Mouse (Mus musculus): ENCODE measurements at regions not wholly inside any gene's neighbourhood (a gene's known extent, or its start where the extent isn't known, plus 50 kb on each side); places are given as distances from the start of the nearest gene placed in this dataset.

- Histone ChIP-seq H3K4me3 (replicated peaks) (no peak overlapping the region), H3K36me3 (no peaks in the 10 kb centered on the region), H3K4me1 (replicated peaks) (no peaks in the 10 kb centered on the region), H3K27ac (no peak overlapping the region), H3K27me3 (no peaks in the 10 kb centered on the region), H3K9me3 (no peaks in the 10 kb centered on the region; the same call in 1 of the 2 replicates), H3K4me2 (replicated peaks) (no peak overlapping the region), H3K9ac (replicated peaks) (no peak overlapping the region)
- ATAC-seq, result no peak
- 82% methylated on average over 4 of the region's 4 CpGs for WGBS
These were observed 156.1 kb upstream of the Nrp1 start for GRCm38 (mm10) chr8:128202158-128202886.

GRCm38 (mm10) chr8:128204803-128205202, 153.6 kb upstream of the Nrp1 start:
- no peaks in the 10 kb centered on the region for H3K9me3 ChIP-seq
- no peak overlapping the region for H3K9ac ChIP-seq (replicated peaks)
- H3K4me2 ChIP-seq (replicated peaks), result no peak overlapping the region
- no peaks in the 10 kb centered on the region for H3K27me3 ChIP-seq
- no peak overlapping the region for H3K4me3 ChIP-seq (replicated peaks)
- no peak for ATAC-seq
- H3K36me3 ChIP-seq, result no peaks in the 10 kb centered on the region
- WGBS, result 84% methylated on average over 3 of the region's 3 CpGs
- no peaks in the 10 kb centered on the region for H3K4me1 ChIP-seq (replicated peaks)
- no peak overlapping the region for H3K27ac ChIP-seq

- ATAC-seq, result no peak
- Histone ChIP-seq H3K4me3 (replicated peaks) (no peak overlapping the region), H3K36me3 (no peaks in the 10 kb centered on the region), H3K9me3 (no peaks in the 10 kb centered on the region), H3K4me1 (replicated peaks) (no peaks in the 10 kb centered on the region), H3K4me2 (replicated peaks) (no peak overlapping the region), H3K27me3 (no peaks in the 10 kb centered on the region), H3K9ac (replicated peaks) (no peak overlapping the region), H3K27ac (no peak overlapping the region)
These were observed 151.3 kb upstream of the Nrp1 start for GRCm38 (mm10) chr8:128207138-128207537.

GRCm38 (mm10) chr8:128210761-128211160, 147.6 kb upstream of the Nrp1 start:
- no peaks in the 10 kb centered on the region for H3K4me1 ChIP-seq (replicated peaks)
- H3K36me3 ChIP-seq, result no peaks in the 10 kb centered on the region
- no peak overlapping the region for H3K4me3 ChIP-seq (replicated peaks)
- ATAC-seq, result no peak
- H3K27ac ChIP-seq, result no peak overlapping the region
- 92% methylated on average over 5 of the region's 5 CpGs for WGBS
- no peak overlapping the region for H3K9ac ChIP-seq (replicated peaks)
- no peaks in the 10 kb centered on the region for H3K9me3 ChIP-seq
- H3K4me2 ChIP-seq (replicated peaks), result no peak overlapping the region
- H3K27me3 ChIP-seq, result no peaks in the 10 kb centered on the region

- Histone ChIP-seq H3K4me1 (replicated peaks) (no peaks in the 10 kb centered on the region), H3K27me3 (no peaks in the 10 kb centered on the region), H3K9me3 (no peaks in the 10 kb centered on the region), H3K9ac (replicated peaks) (no peak overlapping the region), H3K27ac (no peak overlapping the region), H3K4me2 (replicated peaks) (no peak overlapping the region), H3K36me3 (no peaks in the 10 kb centered on the region), H3K4me3 (replicated peaks) (no peak overlapping the region)
- 76% methylated on average over 3 of the region's 3 CpGs for whole genome bisulfite sequencing
- ATAC-seq, result no peak
These were observed 146.2 kb upstream of the Nrp1 start for GRCm38 (mm10) chr8:128212223-128212622.

GRCm38 (mm10) chr8:128214256-128214655, 144.1 kb upstream of the Nrp1 start:
- Histone ChIP-seq H3K4me2 (replicated peaks) (no peak overlapping the region), H3K27me3 (no peaks in the 10 kb centered on the region), H3K4me3 (replicated peaks) (no peak overlapping the region), H3K9me3 (no peaks in the 10 kb centered on the region), H3K9ac (replicated peaks) (no peak overlapping the region), H3K4me1 (replicated peaks) (no peaks in the 10 kb centered on the region), H3K27ac (no peak overlapping the region), H3K36me3 (no peaks in the 10 kb centered on the region)
- 83% methylated on average over 2 of the region's 2 CpGs for WGBS
- no peak for ATAC-seq

- WGBS, result 84% methylated on average over 2 of the region's 2 CpGs
These were observed 139.5 kb upstream of the Nrp1 start for GRCm38 (mm10) chr8:128218886-128219285.

GRCm38 (mm10) chr8:128219539-128219938, 138.9 kb upstream of the Nrp1 start:
- H3K9me3 ChIP-seq, result no peaks in the 10 kb centered on the region
- no peak overlapping the region for H3K9ac ChIP-seq (replicated peaks)
- no peaks in the 10 kb centered on the region for H3K4me1 ChIP-seq (replicated peaks)
- no peaks in the 10 kb centered on the region for H3K36me3 ChIP-seq
- ATAC-seq, result no peak
- no peak overlapping the region for H3K27ac ChIP-seq
- no peaks in the 10 kb centered on the region for H3K27me3 ChIP-seq
- H3K4me3 ChIP-seq (replicated peaks), result no peak overlapping the region
- H3K4me2 ChIP-seq (replicated peaks), result no peak overlapping the region

More at GRCm38 (mm10) chr8:128218886-128219285, 139.5 kb upstream of the Nrp1 start:
- Histone ChIP-seq H3K4me2 (replicated peaks) (no peak overlapping the region), H3K4me1 (replicated peaks) (no peaks in the 10 kb centered on the region), H3K36me3 (no peaks in the 10 kb centered on the region), H3K9me3 (no peaks in the 10 kb centered on the region), H3K4me3 (replicated peaks) (no peak overlapping the region), H3K9ac (replicated peaks) (no peak overlapping the region), H3K27me3 (no peaks in the 10 kb centered on the region), H3K27ac (no peak overlapping the region)
- ATAC-seq, result no peak

GRCm38 (mm10) chr8:128223092-128223491, 135.3 kb upstream of the Nrp1 start:
- H3K27ac ChIP-seq, result no peak overlapping the region
- H3K4me3 ChIP-seq (replicated peaks), result no peak overlapping the region
- no peaks in the 10 kb centered on the region for H3K27me3 ChIP-seq
- WGBS, result 93% methylated on average over 1 of the region's 1 CpGs
- no peaks in the 10 kb centered on the region for H3K4me1 ChIP-seq (replicated peaks)
- no peak for ATAC-seq
- no peak overlapping the region for H3K4me2 ChIP-seq (replicated peaks)
- H3K9me3 ChIP-seq, result no peaks in the 10 kb centered on the region
- no peaks in the 10 kb centered on the region for H3K36me3 ChIP-seq
- no peak overlapping the region for H3K9ac ChIP-seq (replicated peaks)

- no peaks in the 10 kb centered on the region for H3K36me3 ChIP-seq
- H3K4me2 ChIP-seq (replicated peaks), result no peak overlapping the region
- no peaks in the 10 kb centered on the region for H3K27me3 ChIP-seq
- no peaks in the 10 kb centered on the region for H3K4me1 ChIP-seq (replicated peaks)
- no peaks in the 10 kb centered on the region for H3K9me3 ChIP-seq
- H3K9ac ChIP-seq (replicated peaks), result no peak overlapping the region
- H3K4me3 ChIP-seq (replicated peaks), result no peak overlapping the region
- no peak overlapping the region for H3K27ac ChIP-seq
- ATAC-seq, result no peak
These were observed 134.9 kb upstream of the Nrp1 start for GRCm38 (mm10) chr8:128223522-128223921.

- Histone ChIP-seq H3K27me3 (no peaks in the 10 kb centered on the region), H3K9ac (replicated peaks) (no peak overlapping the region), H3K36me3 (no peaks in the 10 kb centered on the region), H3K4me2 (replicated peaks) (no peak overlapping the region), H3K27ac (no peak overlapping the region), H3K4me3 (replicated peaks) (no peak overlapping the region), H3K4me1 (replicated peaks) (no peaks in the 10 kb centered on the region), H3K9me3 (no peaks in the 10 kb centered on the region)
- 92% methylated on average over 2 of the region's 2 CpGs for WGBS
- no peak for ATAC-seq
These were observed 133.3 kb upstream of the Nrp1 start for GRCm38 (mm10) chr8:128225123-128225522.

GRCm38 (mm10) chr8:128235071-128235470, 123.3 kb upstream of the Nrp1 start:
- H3K27me3 ChIP-seq, result no peaks in the 10 kb centered on the region
- no peak overlapping the region for H3K27ac ChIP-seq
- H3K4me3 ChIP-seq (replicated peaks), result no peak overlapping the region
- no peaks in the 10 kb centered on the region for H3K36me3 ChIP-seq
- no peak overlapping the region for H3K4me2 ChIP-seq (replicated peaks)
- 89% methylated on average over 11 of the region's 11 CpGs for WGBS
- H3K9me3 ChIP-seq, result no peaks in the 10 kb centered on the region
- H3K9ac ChIP-seq (replicated peaks), result no peak overlapping the region
- no peak for ATAC-seq
- H3K4me1 ChIP-seq (replicated peaks), result no peaks in the 10 kb centered on the region

GRCm38 (mm10) chr8:128235527-128235926, 122.9 kb upstream of the Nrp1 start:
- no peaks in the 10 kb centered on the region for H3K36me3 ChIP-seq
- no peaks in the 10 kb centered on the region for H3K9me3 ChIP-seq
- 88% methylated on average over 5 of the region's 5 CpGs for WGBS
- no peaks in the 10 kb centered on the region for H3K27me3 ChIP-seq
- H3K9ac ChIP-seq (replicated peaks), result no peak overlapping the region
- no peak overlapping the region for H3K4me2 ChIP-seq (replicated peaks)
- no peak overlapping the region for H3K27ac ChIP-seq
- H3K4me1 ChIP-seq (replicated peaks), result no peaks in the 10 kb centered on the region
- no peak overlapping the region for H3K4me3 ChIP-seq (replicated peaks)
- no peak for ATAC-seq

Measured in midbrain, embryonic 13.5 days (tissue).